Mouse (Mus musculus): Measurements from ENCODE around the gene Zbed4. TPM values are rescaled to one million over a fixed set of nuclear protein-coding genes. Genes with fewer than 3 reads are reported as not detected.

The Zbed4 gene
- polyA plus RNA-seq (2014; fragmentation: Illumina TruSeq; extraction: RNeasy Lipid Tissue Mini Kit (QIAGEN cat#74804); ENCODE audit: low read depth, low replicate concordance): 27.3 TPM

DNA sequence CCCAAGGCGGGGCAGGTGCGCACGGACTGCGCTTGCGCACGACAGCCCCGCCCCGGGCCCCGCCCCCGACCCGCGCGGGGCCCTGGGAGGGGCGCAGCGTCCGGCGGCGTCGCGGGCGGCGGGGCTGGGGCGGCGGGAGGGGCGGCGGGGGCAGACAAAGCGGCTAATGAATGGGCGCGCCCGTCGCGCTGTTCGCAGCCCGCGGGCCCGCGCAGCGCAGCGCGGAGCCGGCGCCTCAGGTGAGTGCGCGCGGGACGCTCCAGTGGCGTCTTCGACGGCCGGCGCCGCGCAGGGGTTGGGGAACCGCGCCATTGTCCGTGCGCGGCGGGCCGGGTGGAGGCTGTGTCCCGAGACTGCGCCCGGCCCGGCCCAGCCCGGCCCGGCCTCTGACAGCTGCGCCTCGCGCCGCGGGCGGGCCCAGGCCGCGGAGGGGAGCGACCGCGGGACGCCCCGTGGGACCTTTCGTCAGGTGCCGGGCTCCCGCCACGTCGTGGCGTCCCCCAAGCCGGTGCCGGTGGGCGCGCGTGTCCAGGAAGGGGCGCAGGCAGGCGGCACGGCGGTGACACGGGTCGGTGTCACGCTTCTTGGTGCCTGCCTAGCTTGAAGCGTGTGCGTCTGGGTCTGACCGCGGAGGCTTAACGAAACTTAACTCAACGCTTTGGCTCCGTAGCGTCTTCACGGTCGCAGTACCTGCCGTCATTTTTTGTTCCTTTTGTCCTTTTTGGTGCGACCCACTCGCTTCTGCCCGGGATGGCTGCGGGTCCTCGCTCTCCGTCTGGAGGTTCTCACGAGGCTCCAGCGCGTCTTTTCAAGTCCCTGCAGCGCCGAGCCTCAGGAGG, at the start of gene Zbed4:
Gene Zbed4, plus strand, starts transcription at position 97 of the 839 bp plus-strand sequence.

DNA sequence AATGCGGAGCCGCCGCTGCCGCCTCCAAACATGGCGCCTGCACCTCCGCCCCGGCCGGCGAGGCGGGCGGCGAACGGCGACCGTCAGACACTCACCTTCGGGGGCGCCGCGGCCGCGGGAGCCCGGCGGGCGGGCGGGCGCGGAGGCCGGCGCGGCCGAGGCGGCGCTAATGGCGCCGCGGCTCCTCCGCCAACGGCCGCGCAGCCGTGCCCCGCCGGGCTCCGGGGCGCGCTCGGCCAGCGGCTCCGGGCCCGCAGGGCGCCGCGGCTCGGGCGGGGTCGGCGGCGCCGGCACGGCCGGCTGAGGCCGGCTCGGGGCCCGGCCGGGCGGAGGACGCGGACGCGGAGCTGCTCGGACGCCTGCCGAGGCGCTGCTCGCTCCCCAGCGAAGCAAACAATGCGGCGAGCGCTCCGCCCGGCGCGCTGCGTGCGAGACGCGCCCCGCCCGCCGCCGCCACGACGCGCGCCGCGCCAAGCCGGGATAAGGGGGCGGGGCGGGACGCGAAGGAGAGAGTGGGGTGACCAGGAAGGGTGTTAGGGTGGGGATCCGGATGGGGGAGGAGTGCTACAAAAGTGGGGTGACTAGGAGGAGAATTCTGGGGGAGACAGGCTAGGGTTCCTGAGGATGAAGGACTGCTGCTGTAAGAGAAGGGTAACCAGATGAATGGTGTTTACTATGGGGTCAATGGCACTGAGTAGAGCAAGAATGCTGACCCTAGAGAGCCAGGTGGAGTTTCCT, 17.5 kb upstream of the Zbed4 start, which contains the start of gene Brd1:
Gene Brd1, minus strand, starts transcription at position 400 of the 738 bp plus-strand sequence.

DNA sequence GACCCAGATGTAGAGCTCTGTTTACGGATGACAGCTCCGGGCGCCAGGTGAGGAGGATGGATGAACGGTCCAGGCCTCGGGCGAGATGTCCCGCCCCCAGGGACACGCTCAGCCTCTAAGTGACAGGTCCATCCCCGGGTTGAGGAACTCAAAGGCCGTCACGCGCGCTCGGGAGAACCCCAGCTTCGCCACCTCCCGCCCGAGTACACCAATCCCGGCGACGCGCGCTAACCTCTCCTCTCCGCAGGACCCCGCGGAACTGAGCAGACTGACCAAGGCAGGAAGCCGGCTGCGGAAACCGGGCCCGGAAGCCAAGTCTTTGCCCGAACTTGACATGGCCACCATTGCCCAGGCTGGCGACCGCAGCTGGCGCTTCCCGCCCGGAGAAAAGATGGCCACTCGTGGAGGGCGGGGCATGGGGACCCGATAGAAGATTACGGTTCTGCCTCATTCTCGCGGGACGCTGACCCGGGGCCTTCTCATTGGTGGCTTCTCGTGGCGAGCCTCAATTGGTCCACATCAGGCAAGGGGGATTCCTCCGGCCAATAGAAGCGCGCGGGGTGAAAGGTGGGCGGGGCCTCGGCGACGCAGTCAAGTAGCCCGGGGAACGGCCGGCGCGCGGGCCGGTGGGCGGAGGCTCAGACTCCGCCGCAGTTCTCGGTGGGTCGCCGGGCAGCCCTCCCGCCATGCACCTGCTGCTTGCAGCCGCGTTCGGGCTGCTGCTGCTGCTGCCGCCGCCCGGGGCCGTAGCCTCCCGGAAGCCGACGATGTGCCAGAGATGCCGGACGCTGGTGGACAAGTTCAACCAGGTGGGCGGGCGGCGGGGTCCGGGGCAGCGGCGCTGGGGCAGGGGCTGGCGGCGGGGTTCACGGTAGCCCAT, 67.8 kb downstream of the Zbed4 start, which contains the start of the genes Alg12 and Creld2:
Gene Alg12, minus strand, starts transcription at position 293 of the 880 bp plus-strand sequence.
Gene Creld2, plus strand, starts transcription at position 621 of the 880 bp plus-strand sequence.

Other genes with a start within 250 kb of the Zbed4 start
- gene Zdhhc25, start 151.4 kb upstream of the Zbed4 start, polyA plus RNA-seq (2014; fragmentation: Illumina TruSeq; extraction: RNeasy Lipid Tissue Mini Kit (QIAGEN cat#74804); ENCODE audit: low read depth, low replicate concordance): 14.4 TPM
- gene Brd1, start 17.4 kb upstream of the Zbed4 start, polyA plus RNA-seq (2014; fragmentation: Illumina TruSeq; extraction: RNeasy Lipid Tissue Mini Kit (QIAGEN cat#74804); ENCODE audit: low read depth, low replicate concordance): 16.4 TPM
- gene Alg12, start 67.7 kb downstream of the Zbed4 start, polyA plus RNA-seq (2014; fragmentation: Illumina TruSeq; extraction: RNeasy Lipid Tissue Mini Kit (QIAGEN cat#74804); ENCODE audit: low read depth, low replicate concordance): 6.8 TPM
- 63.9 TPM for gene Creld2, start 68.0 kb downstream of the Zbed4 start, polyA plus RNA-seq (2014; fragmentation: Illumina TruSeq; extraction: RNeasy Lipid Tissue Mini Kit (QIAGEN cat#74804); ENCODE audit: low read depth, low replicate concordance)
- gene Pim3, start 110.5 kb downstream of the Zbed4 start, polyA plus RNA-seq (2014; fragmentation: Illumina TruSeq; extraction: RNeasy Lipid Tissue Mini Kit (QIAGEN cat#74804); ENCODE audit: low read depth, low replicate concordance): 0.80 TPM
- 91.5 TPM for gene Ttll8, start 202.8 kb downstream of the Zbed4 start, polyA plus RNA-seq (2014; fragmentation: Illumina TruSeq; extraction: RNeasy Lipid Tissue Mini Kit (QIAGEN cat#74804); ENCODE audit: low read depth, low replicate concordance)
- gene Mlc1, start 227.3 kb downstream of the Zbed4 start, polyA plus RNA-seq (2014; fragmentation: Illumina TruSeq; extraction: RNeasy Lipid Tissue Mini Kit (QIAGEN cat#74804); ENCODE audit: low read depth, low replicate concordance): 14.4 TPM
- gene Mov10l1, start 231.2 kb downstream of the Zbed4 start, polyA plus RNA-seq (2014; fragmentation: Illumina TruSeq; extraction: RNeasy Lipid Tissue Mini Kit (QIAGEN cat#74804); ENCODE audit: low read depth, low replicate concordance): 50.2 TPM

Data from testis, adult 10 weeks (tissue).